Mouse (Mus musculus): Measurements from ENCODE around the gene Gm47969. TPM values are rescaled to one million over a fixed set of nuclear protein-coding genes. Genes with fewer than 3 reads are reported as not detected.

Gm47969 gene
- not detected in 2 replicates for polyA plus RNA-seq (2012; rRNA removed; ENCODE audit: low replicate concordance)

GRCm38 (mm10) chr1:83044882-83045427, at the start of gene Gm47969:
Gene Gm47969 (plus strand): TSS chr1:83044932.

DNA sequence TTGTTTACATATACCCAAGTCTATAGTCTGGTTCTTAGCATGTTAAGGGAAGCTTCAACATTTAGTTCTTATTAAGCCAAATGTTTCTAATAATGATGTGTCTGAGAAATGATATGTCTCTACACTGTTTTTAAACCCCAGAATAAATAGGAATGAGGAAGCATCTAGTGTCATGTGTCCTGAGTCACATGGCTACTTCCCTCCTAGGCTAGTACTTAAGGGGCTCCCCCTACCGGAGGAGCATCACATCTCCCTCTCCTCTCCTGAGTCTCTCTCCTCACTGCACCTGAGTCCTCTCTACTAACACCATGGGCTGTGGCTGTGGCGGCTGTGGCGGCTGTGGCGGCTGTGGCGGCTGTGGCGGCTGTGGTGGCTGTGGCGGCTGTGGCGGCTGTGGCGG, 44.4 kb upstream of the Gm47969 start, which contains the start of gene Gm47959:
TSS of gene Gm47959 (plus strand) at position 243 of the 400 bp plus-strand sequence.

GRCm38 (mm10) chr1:83038109-83038672, 6.5 kb upstream of the Gm47969 start, which contains the start of gene Slc19a3:
Gene Slc19a3 (minus strand): TSS chr1:83038448.

GRCm38 (mm10) chr1:83042380-83042779, 2.4 kb upstream of the Gm47969 start, which contains the start of gene Krtap28-10:
Gene Krtap28-10 (minus strand): TSS chr1:83042480.

GRCm38 (mm10) chr1:83059278-83059677, 14.5 kb downstream of the Gm47969 start, which contains the start of gene A030005K14Rik:
Gene A030005K14Rik (minus strand): TSS chr1:83059378.

GRCm38 (mm10) chr1:83060643-83061042, 15.9 kb downstream of the Gm47969 start, which contains the start of gene Krtap28-13:
Gene Krtap28-13 (plus strand): TSS chr1:83060930.

Other genes starting within 250 kb of the Gm47969 start
- gene Agfg1, start 205.4 kb upstream of the Gm47969 start, polyA plus RNA-seq (2012; rRNA removed; ENCODE audit: low replicate concordance) = 36.6 and 52.2 TPM in 2 replicates
- gene A030005L19Rik, start 131.6 kb upstream of the Gm47969 start, polyA plus RNA-seq (2012; rRNA removed; ENCODE audit: low replicate concordance) = 0.47 and 1.1 TPM in 2 replicates
- not detected in 2 replicates for gene A030014E15Rik, start 120.0 kb upstream of the Gm47969 start, polyA plus RNA-seq (2012; rRNA removed; ENCODE audit: low replicate concordance)
- not detected in 2 replicates for gene Gm6217, start 113.5 kb upstream of the Gm47969 start, polyA plus RNA-seq (2012; rRNA removed; ENCODE audit: low replicate concordance)
- not detected in 2 replicates for gene A030003K21Rik, start 101.5 kb upstream of the Gm47969 start, polyA plus RNA-seq (2012; rRNA removed; ENCODE audit: low replicate concordance)
- gene Gm7544, start 88.9 kb upstream of the Gm47969 start, polyA plus RNA-seq (2012; rRNA removed; ENCODE audit: low replicate concordance) = not detected in 2 replicates
- gene Gm47955, start 84.6 kb upstream of the Gm47969 start, polyA plus RNA-seq (2012; rRNA removed; ENCODE audit: low replicate concordance) = not detected in 2 replicates
- gene Gm47959, start 44.4 kb upstream of the Gm47969 start, polyA plus RNA-seq (2012; rRNA removed; ENCODE audit: low replicate concordance) = not detected in 2 replicates
- gene Slc19a3, start 6.5 kb upstream of the Gm47969 start, polyA plus RNA-seq (2012; rRNA removed; ENCODE audit: low replicate concordance) = 0.95 and 1.2 TPM in 2 replicates
- not detected in 2 replicates for gene Krtap28-10, start 2.5 kb upstream of the Gm47969 start, polyA plus RNA-seq (2012; rRNA removed; ENCODE audit: low replicate concordance)
- not detected in 2 replicates for gene A030005K14Rik, start 14.4 kb downstream of the Gm47969 start, polyA plus RNA-seq (2012; rRNA removed; ENCODE audit: low replicate concordance)
- 0.16 TPM in 1 of 2 replicates, not detected in the other for gene Krtap28-13, start 16.0 kb downstream of the Gm47969 start, polyA plus RNA-seq (2012; rRNA removed; ENCODE audit: low replicate concordance)
- not detected in 2 replicates for gene Ccl20, start 71.8 kb downstream of the Gm47969 start, polyA plus RNA-seq (2012; rRNA removed; ENCODE audit: low replicate concordance)
- gene Daw1, start 114.8 kb downstream of the Gm47969 start, polyA plus RNA-seq (2012; rRNA removed; ENCODE audit: low replicate concordance) = 0.09 TPM in 1 of 2 replicates, not detected in the other

Measured in subcutaneous adipose tissue, adult 2 months (tissue).